Mouse (Mus musculus): ENCODE data around the gene Limd1.

DNA sequence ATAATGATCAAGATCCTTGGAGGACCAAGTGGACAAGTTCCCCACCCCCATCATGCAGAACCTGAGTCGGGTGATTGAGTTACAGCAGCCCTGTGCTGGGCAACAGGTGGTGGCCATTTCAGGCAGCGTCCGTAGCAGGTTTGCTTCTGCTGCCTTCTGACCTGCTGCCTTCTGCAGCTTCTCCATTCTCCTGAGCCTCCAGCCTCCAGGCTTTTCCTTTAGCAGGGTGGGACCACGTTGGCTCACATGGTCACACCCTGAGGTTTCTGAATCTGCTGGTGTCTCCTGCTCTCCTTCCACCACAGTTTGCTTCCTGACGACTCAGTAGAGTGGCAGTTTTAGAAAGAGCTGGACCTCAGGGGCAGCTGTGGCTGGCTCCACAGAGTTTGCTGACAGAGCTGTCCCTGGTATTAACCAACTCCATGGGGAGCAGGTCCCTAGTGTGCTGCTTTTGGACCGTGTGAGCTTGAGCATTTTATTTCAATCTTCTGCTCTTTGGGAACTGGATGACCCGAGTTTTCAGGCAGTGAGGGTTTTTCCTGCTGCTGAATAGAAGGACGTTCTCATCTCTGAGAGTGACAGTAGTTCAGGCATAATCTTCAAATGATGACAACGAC lies 11.3 kb downstream of the Limd1 start:
- TF ChIP-seq CTCF (IDR thresholded peaks at IDR 0.05; ENCODE audit: low read depth) (no peak), EP300 (IDR thresholded peaks at IDR 0.05; ENCODE audit: low read depth) (no peak)

Data from heart, postnatal 0 days (tissue).